Mouse (Mus musculus) thymus, adult 2 months (tissue): ENCODE measurements around the gene Rab7b. TPM values are rescaled to one million over a fixed set of nuclear protein-coding genes. Genes with fewer than 3 reads are reported as not detected.

Experiments
- DNase-seq: peaks from one replicate; pipeline ENCODE4 v3.0.0; 2021
- H3K27ac ChIP-seq: fragments of 200-500 bp; 2 replicates; pipeline ENCODE4 v1.5.1; 2012; ENCODE audit warnings: low read length, control low read depth; ENCODE audit not compliant: control insufficient read depth, insufficient read depth
- H3K27me3 ChIP-seq: fragments of 200-500 bp; 2 replicates; pipeline ENCODE4 v1.6.1; 2012; ENCODE audit warnings: mild to moderate bottlenecking, low read length, moderate library complexity, mixed read lengths; ENCODE audit not compliant: control insufficient read depth, insufficient read depth
- H3K36me3 ChIP-seq: fragments of 200-500 bp; 2 replicates; pipeline ENCODE4 v1.6.1; 2012; ENCODE audit warnings: mild to moderate bottlenecking, low read length, moderate library complexity; ENCODE audit not compliant: control insufficient read depth, insufficient read depth
- H3K4me1 ChIP-seq: fragments of 200-500 bp; replicated peaks from 2 replicates; pipeline ENCODE4 v1.6.1; 2012; ENCODE audit warnings: low read length; ENCODE audit not compliant: control insufficient read depth, insufficient read depth
- H3K4me3 ChIP-seq: fragments of 200-500 bp; 2 replicates; pipeline ENCODE4 v1.5.1; 2012; ENCODE audit warnings: mild to moderate bottlenecking, low read length, control low read depth, moderate library complexity; ENCODE audit not compliant: control insufficient read depth, insufficient read depth
- CTCF ChIP-seq: fragments of 200-500 bp; IDR thresholded peaks from 2 replicates; pipeline ENCODE4 v1.5.1; 2012; ENCODE audit warnings: mild to moderate bottlenecking, control low read depth, low read length, moderate library complexity, borderline replicate concordance; ENCODE audit not compliant: control insufficient read depth, poor library complexity, insufficient read depth; ENCODE audit errors: extremely low read depth
- POLR2A ChIP-seq: fragments of 200-500 bp; IDR thresholded peaks from 2 replicates; pipeline ENCODE4 v1.6.1; 2012; ENCODE audit warnings: mild to moderate bottlenecking, low read length, control low read depth, moderate library complexity; ENCODE audit not compliant: control insufficient read depth, poor library complexity, insufficient read depth; ENCODE audit errors: extremely low read depth
- WGBS: fragments of 180-500 bp; shearing (Covaris S2); methylation state at CpG from one replicate; pipeline ENCODE4 v1.1.7; 2018; 5-methylcytosine and 5-hydroxymethylcytosine counted together
- polyA plus RNA-seq: library from polyadenylated mRNA; depleted of rRNA; stranded (reverse); fragments of >200 nt; gene quantifications from 2 replicates; pipeline ENCODE4 v1.2.3, GENCODE M21; 2012

Gene Rab7b
- polyA plus RNA-seq, 1 experiment = 8.0 TPM

- H3K4me3 ChIP-seq = no peak overlapping the region
- DNase-seq = no peak
- 85% methylated on average over 3 of the region's 3 CpGs for WGBS
- TF ChIP-seq POLR2A (no peak), CTCF (no peak)
- no peaks in the 10 kb centered on the region for H3K4me1 ChIP-seq
- no peaks in the 10 kb centered on the region for H3K27me3 ChIP-seq
- no peak overlapping the region for H3K27ac ChIP-seq
- no peaks in the 10 kb centered on the region for H3K36me3 ChIP-seq
These were observed 1.9 kb downstream of the Rab7b start for GRCm38 (mm10) chr1:131690435-131690834.

- Histone ChIP-seq H3K27me3 (no peaks in the 10 kb centered on the region), H3K27ac (no peak overlapping the region), H3K4me3 (no peak overlapping the region), H3K4me1 (no peaks in the 10 kb centered on the region), H3K36me3 (no peaks in the 10 kb centered on the region)
- no peak for DNase-seq
- no peak for TF ChIP-seq POLR2A
- TF ChIP-seq CTCF = no peak
These were observed 2.9 kb downstream of the Rab7b start for GRCm38 (mm10) chr1:131691356-131691755.

GRCm38 (mm10) chr1:131695308-131695707 is 6.8 kb downstream of the Rab7b start:
- 98% methylated on average over 2 of the region's 2 CpGs for WGBS
- Histone ChIP-seq H3K4me1 (no peaks in the 10 kb centered on the region), H3K27ac (no peak overlapping the region), H3K27me3 (no peaks in the 10 kb centered on the region), H3K4me3 (no peak overlapping the region), H3K36me3 (no peaks in the 10 kb centered on the region)
- no peak for TF ChIP-seq CTCF
- TF ChIP-seq POLR2A = no peak
- no peak for DNase-seq

- no peak for TF ChIP-seq CTCF
- 92% methylated on average over 4 of the region's 4 CpGs for WGBS
These were observed 7.8 kb downstream of the Rab7b start for GRCm38 (mm10) chr1:131696325-131696724.

GRCm38 (mm10) chr1:131698770-131699169 is 10.3 kb downstream of the Rab7b start:
- TF ChIP-seq CTCF (no peak), POLR2A (no peak)
- Histone ChIP-seq H3K27ac (no peak overlapping the region), H3K27me3 (no peaks in the 10 kb centered on the region), H3K36me3 (no peaks in the 10 kb centered on the region), H3K4me3 (no peak overlapping the region), H3K4me1 (peaks cover 7% of the 10 kb centered on the region)
- DNase-seq = no peak
- 92% methylated on average over 3 of the region's 3 CpGs for WGBS

More at GRCm38 (mm10) chr1:131696325-131696724, 7.8 kb downstream of the Rab7b start:
- DNase-seq = no peak
- peaks cover 3% of the 10 kb centered on the region; the same call in 1 of the 2 replicates for H3K4me1 ChIP-seq
- no peaks in the 10 kb centered on the region for H3K36me3 ChIP-seq
- H3K27me3 ChIP-seq = no peaks in the 10 kb centered on the region
- no peak overlapping the region for H3K27ac ChIP-seq
- no peak overlapping the region for H3K4me3 ChIP-seq

GRCm38 (mm10) chr1:131699642-131700041 is 11.1 kb downstream of the Rab7b start:
- H3K27me3 ChIP-seq = no peaks in the 10 kb centered on the region
- WGBS = 77% methylated on average over 4 of the region's 4 CpGs
- no peak for DNase-seq
- H3K27ac ChIP-seq = no peak overlapping the region
- peaks cover 7% of the 10 kb centered on the region for H3K4me1 ChIP-seq
- no peak for TF ChIP-seq CTCF
- no peak for TF ChIP-seq POLR2A
- no peak overlapping the region for H3K4me3 ChIP-seq
- H3K36me3 ChIP-seq = no peaks in the 10 kb centered on the region

- no peak for DNase-seq
- TF ChIP-seq CTCF (no peak), POLR2A (no peak)
- Histone ChIP-seq H3K27ac (no peak overlapping the region), H3K27me3 (no peaks in the 10 kb centered on the region), H3K4me1 (peaks cover 9% of the 10 kb centered on the region), H3K36me3 (no peaks in the 10 kb centered on the region), H3K4me3 (no peak overlapping the region)
- WGBS = 57% methylated on average over 5 of the region's 5 CpGs
These were observed 12.0 kb downstream of the Rab7b start for GRCm38 (mm10) chr1:131700447-131700846.
